Mouse (Mus musculus) C2C12 (cell line): ENCODE measurements around the gene Inava. TPM values are rescaled to one million over a fixed set of nuclear protein-coding genes. Genes with fewer than 3 reads are reported as not detected.

Experiments
- H3K27me3 ChIP-seq: one replicate; pipeline ENCODE4 v1.6.1; 2011; ENCODE audit not compliant: control insufficient read depth, insufficient read depth, insufficient read length
- H3K36me3 ChIP-seq: one replicate; pipeline ENCODE4 v1.6.1; 2011; ENCODE audit not compliant: control insufficient read depth, insufficient read depth
- H3K4me3 ChIP-seq: one replicate; pipeline ENCODE4 v1.5.1; 2011; ENCODE audit warnings: mild to moderate bottlenecking, control low read depth; ENCODE audit not compliant: poor library complexity, insufficient read depth, severe bottlenecking
- H3K79me2 ChIP-seq: one replicate; pipeline ENCODE4 v1.6.1; 2011; ENCODE audit not compliant: control insufficient read depth, insufficient read depth
- H3K79me3 ChIP-seq: one replicate; pipeline ENCODE4 v1.6.1; 2011; ENCODE audit warnings: low read depth, control low read depth
- H3ac ChIP-seq: one replicate; pipeline ENCODE3; 2011; ENCODE audit warnings: low read depth; ENCODE audit not compliant: control insufficient read depth, insufficient read length
- CEBPB ChIP-seq: IDR thresholded peaks from one replicate; pipeline ENCODE4 v1.6.1; 2011; ENCODE audit warnings: low read depth, mild to moderate bottlenecking, control low read depth, moderate library complexity
- CTCF ChIP-seq: IDR thresholded peaks from one replicate; pipeline ENCODE4 v1.5.1; 2011; ENCODE audit not compliant: control insufficient read depth, insufficient read depth, insufficient read length
- FOSL1 ChIP-seq: IDR thresholded peaks from one replicate; pipeline ENCODE4 v1.8.0; 2011; ENCODE audit warnings: mild to moderate bottlenecking, low read length; ENCODE audit not compliant: poor library complexity, insufficient read depth, severe bottlenecking
- MAX ChIP-seq: IDR thresholded peaks from one replicate; pipeline ENCODE4 v1.6.1; 2011; ENCODE audit warnings: mild to moderate bottlenecking, control low read depth
- MYOD1 ChIP-seq: IDR thresholded peaks from one replicate; pipeline ENCODE4 v1.6.1; 2011; ENCODE audit warnings: low read depth; ENCODE audit not compliant: control insufficient read depth, insufficient read length
- MYOG ChIP-seq: IDR thresholded peaks from one replicate; pipeline ENCODE4 v1.6.1; 2011; ENCODE audit not compliant: control insufficient read depth, insufficient read length; ENCODE audit errors: extremely low read depth
- USF1 ChIP-seq: IDR thresholded peaks from one replicate; pipeline ENCODE4 v1.6.1; 2011; ENCODE audit warnings: low read depth, mild to moderate bottlenecking, control low read depth, moderate library complexity
- polyA plus RNA-seq: library from polyadenylated mRNA; unstranded; fragments of >200 nt; fragmentation: generic; extraction: Trizol; gene quantifications from one replicate; pipeline ENCODE4 v1.2.1, GENCODE M21; 2012; ENCODE audit warnings: missing spikeins

Gene Inava
- polyA plus RNA-seq, 1 experiment = 7.6 TPM

- Histone ChIP-seq H3K36me3 (peaks cover 12% of the 10 kb centered on the region), H3ac (peak overlapping the region; percentile 16), H3K79me3 (peaks cover 6% of the 10 kb centered on the region), H3K27me3 (no peaks in the 10 kb centered on the region), H3K79me2 (peaks cover 35% of the 10 kb centered on the region), H3K4me3 (no peak overlapping the region)
- TF ChIP-seq MYOD1 (peak; percentile 73), CTCF (no peak), CEBPB (peak; percentile 90)
Measured at GRCm38 (mm10) chr1:136228328-136229039, 5.6 kb downstream of the Inava start.

DNA sequence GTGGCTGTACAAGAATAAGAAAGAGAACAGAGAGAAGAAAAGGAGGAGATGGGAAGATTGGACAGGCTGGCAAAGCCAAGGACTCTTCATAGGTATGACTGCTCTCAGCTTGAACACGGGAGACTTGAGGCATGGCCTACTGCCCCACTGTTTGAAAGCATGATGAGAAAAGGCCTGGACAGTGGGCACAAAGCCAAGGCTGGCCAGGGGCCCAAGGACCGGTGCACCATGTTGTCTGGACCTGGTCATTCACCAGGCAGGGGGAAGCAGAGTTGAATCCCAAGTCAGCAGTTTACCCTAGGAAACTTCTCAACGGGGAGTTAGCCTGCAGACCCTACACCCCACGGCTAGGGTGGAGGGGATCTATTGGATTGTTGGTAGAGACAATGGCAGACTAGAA, 6.2 kb downstream of the Inava start:
- TF ChIP-seq FOSL1 (no peak), MYOD1 (no peak), MAX (no peak), MYOG (no peak), CTCF (no peak), CEBPB (no peak), USF1 (no peak)
- H3K79me3 ChIP-seq = peaks cover 6% of the 10 kb centered on the region
- no peak overlapping the region for H3ac ChIP-seq
- no peak overlapping the region for H3K4me3 ChIP-seq
- peaks cover 29% of the 10 kb centered on the region for H3K79me2 ChIP-seq
- H3K36me3 ChIP-seq = peaks cover 12% of the 10 kb centered on the region
- H3K27me3 ChIP-seq = no peaks in the 10 kb centered on the region

DNA sequence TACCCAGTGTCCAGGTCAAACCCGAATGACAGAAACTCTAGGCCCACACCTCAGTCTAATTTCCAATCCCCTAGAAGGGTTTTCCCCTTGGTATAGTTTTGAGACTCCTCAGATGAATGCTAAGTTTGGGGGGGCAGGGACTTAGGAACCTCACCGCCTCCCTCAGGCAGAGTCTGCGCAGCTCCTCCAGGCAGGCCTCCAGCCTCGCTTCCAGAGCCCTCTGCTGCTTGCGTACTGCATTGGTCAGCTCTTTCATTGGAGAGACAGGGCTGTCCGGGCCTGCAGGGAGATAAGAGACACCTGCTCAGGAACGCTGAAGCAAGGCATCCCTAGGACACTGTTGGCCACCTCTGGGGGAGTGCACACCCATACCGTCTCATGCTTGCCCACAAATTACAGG, 7.4 kb downstream of the Inava start:
- H3K27me3 ChIP-seq = no peaks in the 10 kb centered on the region
- TF ChIP-seq MYOD1 (no peak), CEBPB (no peak), CTCF (no peak), MYOG (no peak), MAX (no peak), FOSL1 (no peak), USF1 (no peak)
- no peak overlapping the region for H3ac ChIP-seq
- H3K79me3 ChIP-seq = peaks cover 2% of the 10 kb centered on the region
- no peak overlapping the region for H3K4me3 ChIP-seq
- peaks cover 12% of the 10 kb centered on the region for H3K36me3 ChIP-seq
- peaks cover 21% of the 10 kb centered on the region for H3K79me2 ChIP-seq

GRCm38 (mm10) chr1:136225846-136226245, 8.2 kb downstream of the Inava start:
- no peak overlapping the region for H3ac ChIP-seq
- H3K79me2 ChIP-seq = peaks cover 13% of the 10 kb centered on the region
- TF ChIP-seq CTCF (no peak), FOSL1 (no peak), MYOD1 (no peak), MYOG (no peak), CEBPB (no peak), MAX (no peak), USF1 (no peak)
- no peak overlapping the region for H3K4me3 ChIP-seq
- H3K36me3 ChIP-seq = peaks cover 12% of the 10 kb centered on the region
- peaks cover 2% of the 10 kb centered on the region for H3K79me3 ChIP-seq
- no peaks in the 10 kb centered on the region for H3K27me3 ChIP-seq

DNA sequence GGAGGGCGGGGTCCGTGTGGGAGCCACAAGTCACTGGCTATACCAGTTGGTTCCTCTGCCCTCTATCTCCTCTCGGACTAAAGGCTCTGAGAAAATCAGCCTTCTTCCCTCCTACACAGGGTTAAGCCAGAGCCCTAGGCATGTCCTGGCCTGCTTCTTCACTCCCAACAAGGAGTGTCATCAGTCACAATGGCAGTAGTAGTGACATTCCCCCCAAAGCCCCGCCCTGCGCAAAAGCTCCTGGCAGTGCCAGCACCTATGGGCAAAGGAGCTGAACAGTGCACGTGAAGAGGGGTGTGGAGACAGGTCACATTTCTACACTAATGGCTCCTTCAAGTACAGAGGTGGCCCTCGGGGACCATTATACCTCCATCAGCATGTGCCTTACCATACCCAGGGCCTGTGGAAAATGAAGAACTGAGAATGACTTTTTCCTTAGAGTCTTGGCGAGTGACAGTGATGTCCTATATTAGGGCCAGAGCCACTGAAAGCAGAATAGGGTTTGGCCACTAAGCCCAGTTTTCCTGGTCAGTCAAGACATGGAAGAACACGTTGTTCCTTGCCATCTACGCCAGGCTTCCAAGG, 10.2 kb downstream of the Inava start:
- no peak overlapping the region for H3K4me3 ChIP-seq
- H3K79me3 ChIP-seq = peaks cover 2% of the 10 kb centered on the region
- no peak overlapping the region for H3ac ChIP-seq
- no peak for TF ChIP-seq CTCF
- TF ChIP-seq MAX = no peak
- TF ChIP-seq MYOD1 = no peak
- TF ChIP-seq MYOG = no peak
- TF ChIP-seq FOSL1 = no peak
- TF ChIP-seq CEBPB = no peak
- TF ChIP-seq USF1 = no peak
- H3K36me3 ChIP-seq = peaks cover 12% of the 10 kb centered on the region
- no peaks in the 10 kb centered on the region for H3K27me3 ChIP-seq
- no peaks in the 10 kb centered on the region for H3K79me2 ChIP-seq

DNA sequence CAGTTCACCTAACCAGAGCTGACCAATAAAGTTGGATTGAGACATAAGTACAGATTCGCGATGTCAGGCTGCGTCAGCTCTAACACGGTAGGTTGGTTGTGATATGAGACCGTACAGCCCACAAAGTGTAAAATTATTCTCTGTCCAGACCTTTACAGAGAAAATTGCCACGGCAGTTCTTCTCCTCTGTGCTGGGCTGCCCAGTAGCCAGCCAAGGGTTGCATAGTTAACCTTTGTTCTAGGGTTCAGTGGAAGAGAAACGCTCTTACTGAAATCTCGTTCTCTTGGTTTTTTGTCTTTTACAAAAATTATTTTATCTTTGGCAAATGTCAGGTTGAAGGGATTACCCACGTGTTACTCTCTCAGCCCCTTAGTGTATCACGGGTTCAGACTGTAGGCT, 11.7 kb downstream of the Inava start:
- TF ChIP-seq CEBPB = no peak
- Histone ChIP-seq H3K79me3 (no peaks in the 10 kb centered on the region), H3K27me3 (no peaks in the 10 kb centered on the region), H3K79me2 (no peaks in the 10 kb centered on the region), H3ac (no peak overlapping the region), H3K36me3 (peaks cover 18% of the 10 kb centered on the region), H3K4me3 (no peak overlapping the region)
